Mouse (Mus musculus): ENCODE measurements around the gene Cfap74. TPM values are rescaled to one million over a fixed set of nuclear protein-coding genes. Genes with fewer than 3 reads are reported as not detected.

Gene Cfap74
- polyA plus RNA-seq, 1 experiment from 2014 or later, result 9.1 TPM

GRCm38 (mm10) chr4:155397511-155398221, 11.3 kb upstream of the Cfap74 start, which contains the start of gene Gabrd:
Gene Gabrd, minus strand, starts transcription at chr4:155398112.
- Histone ChIP-seq H3K9ac (ENCODE audit: low read length) (no peak within 1 kb of the TSS), H3K4me2 (ENCODE audit: low read depth, low read length, severe bottlenecking) (peak within 1 kb of the TSS; percentile 53), H3K9me3 (ENCODE audit: control insufficient read depth, low read length) (no peaks in the 10 kb centered on the region), H3K36me3 (ENCODE audit: control insufficient read depth, insufficient read depth, low read length) (no peaks in the 10 kb centered on the region), H3K4me3 (ENCODE audit: low read depth, low read length) (peak within 1 kb of the TSS; percentile 29), H3K4me1 (replicated peaks; ENCODE audit: control insufficient read depth, insufficient read depth, low read length) (peaks cover 6% of the 10 kb centered on the region), H3K27ac (ENCODE audit: low read depth, low read length) (no peak within 1 kb of the TSS), H3K27me3 (ENCODE audit: control insufficient read depth, insufficient read depth, low read length) (peaks cover 27% of the 10 kb centered on the region)
- 0 out of 2 replicates have a peak, but pooled peaks have one; percentile 42 for ATAC-seq (replicated peaks; ENCODE audit: low FRiP score)
- DNase-seq (ENCODE audit: low spot score), result peak; percentile 73
- WGBS, result 2% methylated on average over 42 of the region's 57 CpGs

- H3K36me3 ChIP-seq (ENCODE audit: control insufficient read depth, insufficient read depth, low read length), result no peaks in the 10 kb centered on the region
- H3K9ac ChIP-seq (ENCODE audit: low read length), result no peak overlapping the region
- no peak for ATAC-seq (replicated peaks; ENCODE audit: low FRiP score)
- no peak for DNase-seq (ENCODE audit: low spot score)
- WGBS, result 4% methylated on average over 9 of the region's 9 CpGs
- H3K4me2 ChIP-seq (ENCODE audit: low read depth, low read length, severe bottlenecking), result peak overlapping the region; percentile 53
- peaks cover 27% of the 10 kb centered on the region for H3K27me3 ChIP-seq (ENCODE audit: control insufficient read depth, insufficient read depth, low read length)
- H3K27ac ChIP-seq (ENCODE audit: low read depth, low read length), result no peak overlapping the region
- H3K4me3 ChIP-seq (ENCODE audit: low read depth, low read length), result peak overlapping the region; percentile 29
- peaks cover 6% of the 10 kb centered on the region for H3K4me1 ChIP-seq (replicated peaks; ENCODE audit: control insufficient read depth, insufficient read depth, low read length)
- no peaks in the 10 kb centered on the region for H3K9me3 ChIP-seq (ENCODE audit: control insufficient read depth, low read length)
Measured at GRCm38 (mm10) chr4:155398222-155398540, 10.8 kb upstream of the Cfap74 start.

DNA sequence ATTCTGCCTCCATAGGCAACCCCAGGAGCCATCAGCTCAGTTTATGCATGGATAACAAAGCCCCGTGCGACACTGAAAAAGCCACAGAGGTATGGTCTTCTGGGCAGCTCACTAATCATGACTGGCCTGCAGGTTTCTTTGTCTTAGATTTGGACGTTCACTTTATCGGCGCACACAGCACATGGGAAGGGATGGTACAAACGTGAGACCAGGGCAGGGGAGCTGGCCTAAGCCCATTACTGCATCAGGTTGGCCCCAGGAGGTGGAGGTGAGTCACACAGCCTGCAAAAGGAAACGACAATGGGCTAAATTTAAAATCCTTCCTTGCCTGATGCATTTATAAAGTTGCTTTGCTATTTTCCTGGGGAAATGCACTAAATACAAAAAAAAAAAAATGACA, 7.9 kb upstream of the Cfap74 start:
- H3K4me2 ChIP-seq (ENCODE audit: low read depth, low read length, severe bottlenecking), result no peak overlapping the region
- 73% methylated on average over 7 of the region's 7 CpGs for WGBS
- peaks cover 27% of the 10 kb centered on the region for H3K27me3 ChIP-seq (ENCODE audit: control insufficient read depth, insufficient read depth, low read length)

GRCm38 (mm10) chr4:155402489-155402888, 6.5 kb upstream of the Cfap74 start:
- WGBS, result 84% methylated on average over 1 of the region's 1 CpGs
- H3K27me3 ChIP-seq (ENCODE audit: control insufficient read depth, insufficient read depth, low read length), result peaks cover 17% of the 10 kb centered on the region
- no peaks in the 10 kb centered on the region for H3K36me3 ChIP-seq (ENCODE audit: control insufficient read depth, insufficient read depth, low read length)
- no peak overlapping the region for H3K9ac ChIP-seq (ENCODE audit: low read length)
- peaks cover 6% of the 10 kb centered on the region for H3K4me1 ChIP-seq (replicated peaks; ENCODE audit: control insufficient read depth, insufficient read depth, low read length)
- no peak for DNase-seq (ENCODE audit: low spot score)
- H3K27ac ChIP-seq (ENCODE audit: low read depth, low read length), result no peak overlapping the region
- no peak overlapping the region for H3K4me3 ChIP-seq (ENCODE audit: low read depth, low read length)
- ATAC-seq (replicated peaks; ENCODE audit: low FRiP score), result no peak
- no peaks in the 10 kb centered on the region for H3K9me3 ChIP-seq (ENCODE audit: control insufficient read depth, low read length)
- no peak overlapping the region for H3K4me2 ChIP-seq (ENCODE audit: low read depth, low read length, severe bottlenecking)

More for the DNA sequence above, 7.9 kb upstream of the Cfap74 start:
- Histone ChIP-seq H3K27ac (ENCODE audit: low read depth, low read length) (no peak overlapping the region), H3K4me3 (ENCODE audit: low read depth, low read length) (no peak overlapping the region), H3K4me1 (replicated peaks; ENCODE audit: control insufficient read depth, insufficient read depth, low read length) (peaks cover 6% of the 10 kb centered on the region), H3K9me3 (ENCODE audit: control insufficient read depth, low read length) (no peaks in the 10 kb centered on the region), H3K36me3 (ENCODE audit: control insufficient read depth, insufficient read depth, low read length) (no peaks in the 10 kb centered on the region), H3K9ac (ENCODE audit: low read length) (no peak overlapping the region)
- no peak for DNase-seq (ENCODE audit: low spot score)
- no peak for ATAC-seq (replicated peaks; ENCODE audit: low FRiP score)

DNA sequence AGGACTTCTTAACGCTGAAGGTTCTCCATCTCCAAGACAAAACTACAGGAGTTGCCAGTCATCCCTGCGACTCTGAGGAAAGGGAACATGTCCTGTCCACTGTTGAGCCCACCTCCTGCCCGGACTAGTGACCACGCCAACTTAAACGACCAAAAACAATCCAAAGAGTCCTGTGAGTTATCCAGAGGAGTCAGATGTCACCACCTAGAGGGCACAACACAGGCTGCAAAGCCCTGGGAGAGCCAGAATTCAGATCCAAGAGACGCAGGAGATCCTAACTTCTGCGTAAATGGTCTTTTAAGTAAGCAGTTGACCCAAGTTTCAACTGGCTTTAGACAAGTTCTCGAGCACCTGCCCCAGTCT, 314 bp upstream of the Cfap74 start:
- H3K9ac ChIP-seq (ENCODE audit: low read length), result peak overlapping the region; percentile 40; the same call in 1 of the 2 replicates
- H3K4me2 ChIP-seq (ENCODE audit: low read depth, low read length, severe bottlenecking), result peak overlapping the region; percentile 83
- no peaks in the 10 kb centered on the region for H3K9me3 ChIP-seq (ENCODE audit: control insufficient read depth, low read length)
- H3K27ac ChIP-seq (ENCODE audit: low read depth, low read length), result no peak overlapping the region
- WGBS, result 2% methylated on average over 8 of the region's 8 CpGs
- no peaks in the 10 kb centered on the region for H3K27me3 ChIP-seq (ENCODE audit: control insufficient read depth, insufficient read depth, low read length)
- H3K4me3 ChIP-seq (ENCODE audit: low read depth, low read length), result peak overlapping the region; percentile 48
- ATAC-seq (replicated peaks; ENCODE audit: low FRiP score) (peak; percentile 61), DNase-seq (ENCODE audit: low spot score) (no peak)
- H3K36me3 ChIP-seq (ENCODE audit: control insufficient read depth, insufficient read depth, low read length), result no peaks in the 10 kb centered on the region
- H3K4me1 ChIP-seq (replicated peaks; ENCODE audit: control insufficient read depth, insufficient read depth, low read length), result 0 out of 2 replicates have a peak, but pooled peaks cover 2% of the 10 kb centered on the region

GRCm38 (mm10) chr4:155412124-155412523, 3.1 kb downstream of the Cfap74 start:
- no peak for ATAC-seq (replicated peaks; ENCODE audit: low FRiP score)
- no peaks in the 10 kb centered on the region for H3K9me3 ChIP-seq (ENCODE audit: control insufficient read depth, low read length)
- H3K36me3 ChIP-seq (ENCODE audit: control insufficient read depth, insufficient read depth, low read length), result no peaks in the 10 kb centered on the region
- WGBS, result 95% methylated on average over 6 of the region's 6 CpGs
- no peak overlapping the region for H3K27ac ChIP-seq (ENCODE audit: low read depth, low read length)
- H3K27me3 ChIP-seq (ENCODE audit: control insufficient read depth, insufficient read depth, low read length), result no peaks in the 10 kb centered on the region
- H3K4me3 ChIP-seq (ENCODE audit: low read depth, low read length), result no peak overlapping the region
- DNase-seq (ENCODE audit: low spot score), result no peak
- no peak overlapping the region for H3K4me2 ChIP-seq (ENCODE audit: low read depth, low read length, severe bottlenecking)
- 0 out of 2 replicates have a peak, but pooled peaks cover 2% of the 10 kb centered on the region for H3K4me1 ChIP-seq (replicated peaks; ENCODE audit: control insufficient read depth, insufficient read depth, low read length)
- no peak overlapping the region for H3K9ac ChIP-seq (ENCODE audit: low read length)

GRCm38 (mm10) chr4:155413641-155414335, 4.8 kb downstream of the Cfap74 start:
- DNase-seq (ENCODE audit: low spot score) (no peak), ATAC-seq (replicated peaks; ENCODE audit: low FRiP score) (no peak)
- 0 out of 2 replicates have a peak, but pooled peaks cover 2% of the 10 kb centered on the region for H3K4me1 ChIP-seq (replicated peaks; ENCODE audit: control insufficient read depth, insufficient read depth, low read length)
- WGBS, result 93% methylated on average over 11 of the region's 11 CpGs
- no peaks in the 10 kb centered on the region for H3K9me3 ChIP-seq (ENCODE audit: control insufficient read depth, low read length)
- no peak overlapping the region for H3K27ac ChIP-seq (ENCODE audit: low read depth, low read length)
- no peak overlapping the region for H3K4me3 ChIP-seq (ENCODE audit: low read depth, low read length)
- no peaks in the 10 kb centered on the region for H3K36me3 ChIP-seq (ENCODE audit: control insufficient read depth, insufficient read depth, low read length)
- no peaks in the 10 kb centered on the region for H3K27me3 ChIP-seq (ENCODE audit: control insufficient read depth, insufficient read depth, low read length)
- H3K4me2 ChIP-seq (ENCODE audit: low read depth, low read length, severe bottlenecking), result no peak overlapping the region
- no peak overlapping the region for H3K9ac ChIP-seq (ENCODE audit: low read length)

DNA sequence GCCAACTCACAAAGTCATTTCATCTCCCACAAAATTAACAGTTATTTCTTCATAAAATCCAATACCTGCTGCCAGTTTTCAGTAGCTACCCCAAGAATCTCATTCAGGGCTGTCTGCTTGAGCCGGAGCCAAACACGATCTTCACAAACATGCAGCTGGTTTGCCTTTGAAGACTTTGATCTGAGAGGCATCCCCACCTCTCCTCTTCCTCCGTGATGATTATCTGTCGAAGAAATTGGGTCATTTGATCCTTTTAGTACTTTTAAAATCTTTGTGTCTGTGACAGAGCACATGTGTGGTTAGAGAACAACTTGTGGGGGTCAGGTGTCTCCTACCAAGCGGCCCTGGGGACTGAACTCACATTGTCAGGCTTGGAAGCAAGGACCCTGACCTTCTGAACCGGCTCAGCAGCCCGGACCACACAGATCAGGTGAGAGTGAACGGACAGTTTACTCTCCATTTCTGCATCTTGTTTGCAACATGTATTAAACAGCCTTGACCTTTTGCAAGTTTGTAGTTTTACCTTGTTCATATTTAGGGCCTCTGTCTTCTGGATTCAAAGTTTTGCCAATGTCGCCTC, 5.8 kb downstream of the Cfap74 start:
- no peak for ATAC-seq (replicated peaks; ENCODE audit: low FRiP score)
- 83% methylated on average over 9 of the region's 9 CpGs for WGBS
- Histone ChIP-seq H3K9me3 (ENCODE audit: control insufficient read depth, low read length) (no peaks in the 10 kb centered on the region), H3K27me3 (ENCODE audit: control insufficient read depth, insufficient read depth, low read length) (no peaks in the 10 kb centered on the region), H3K4me1 (replicated peaks; ENCODE audit: control insufficient read depth, insufficient read depth, low read length) (0 out of 2 replicates have a peak, but pooled peaks cover under 1% of the 10 kb centered on the region), H3K9ac (ENCODE audit: low read length) (no peak overlapping the region), H3K36me3 (ENCODE audit: control insufficient read depth, insufficient read depth, low read length) (no peaks in the 10 kb centered on the region; the same call in 1 of the 2 replicates), H3K4me2 (ENCODE audit: low read depth, low read length, severe bottlenecking) (no peak overlapping the region), H3K27ac (ENCODE audit: low read depth, low read length) (no peak overlapping the region), H3K4me3 (ENCODE audit: low read depth, low read length) (no peak overlapping the region)
- DNase-seq (ENCODE audit: low spot score), result no peak
